Mouse (Mus musculus) ZHBTc4 (cell line): ENCODE measurements around the gene Clic5.
A peak's percentile ranks its signal among the peaks of the same experiment; 100 is the strongest.
"Not testable (repeated sequence)": the region's sequence is repeated elsewhere in the genome, so short reads cannot be mapped to it uniquely, and the experiment has no call there.

Source experiments
- DNase-seq: peaks from one replicate; pipeline ENCODE4 v3.0.0-alpha.2; 2011; ENCODE audit warnings: low read depth, low spot score

Clic5 gene

GRCm38 (mm10) chr17:44188042-44188768 is at the start of gene Clic5:
TSS of gene Clic5 (plus strand) at chr17:44188584.
- peak; percentile 69 for DNase-seq

GRCm38 (mm10) chr17:44145806-44146205 is 42.6 kb upstream of the Clic5 start:
- DNase-seq = no peak

- no peak for DNase-seq
These were observed 40.1 kb upstream of the Clic5 start for GRCm38 (mm10) chr17:44148109-44148846.

GRCm38 (mm10) chr17:44151130-44151529 is 37.3 kb upstream of the Clic5 start:
- peak; percentile 61 for DNase-seq

GRCm38 (mm10) chr17:44151889-44152288 is 36.5 kb upstream of the Clic5 start:
- DNase-seq = no peak

- DNase-seq = no peak
These were observed 34.5 kb upstream of the Clic5 start for GRCm38 (mm10) chr17:44153871-44154270.

- no peak for DNase-seq
These were observed 33.2 kb upstream of the Clic5 start for GRCm38 (mm10) chr17:44155204-44155603.

GRCm38 (mm10) chr17:44158186-44158585 is 30.2 kb upstream of the Clic5 start:
- no peak for DNase-seq

- no peak for DNase-seq
These were observed 27.9 kb upstream of the Clic5 start for GRCm38 (mm10) chr17:44160449-44160848.

GRCm38 (mm10) chr17:44162514-44162913 is 25.9 kb upstream of the Clic5 start:
- DNase-seq = no peak

GRCm38 (mm10) chr17:44162935-44163334 is 25.4 kb upstream of the Clic5 start:
- no peak for DNase-seq

GRCm38 (mm10) chr17:44165730-44166347 is 22.5 kb upstream of the Clic5 start:
- peak; percentile 58 for DNase-seq

- no peak for DNase-seq
These were observed 18.7 kb upstream of the Clic5 start for GRCm38 (mm10) chr17:44169676-44170075.

GRCm38 (mm10) chr17:44170316-44170715 is 18.1 kb upstream of the Clic5 start:
- DNase-seq = no peak

- DNase-seq = peak; percentile 61
These were observed 16.5 kb upstream of the Clic5 start for GRCm38 (mm10) chr17:44171930-44172329.

GRCm38 (mm10) chr17:44173341-44173740 is 15.0 kb upstream of the Clic5 start:
- DNase-seq = no peak

- DNase-seq = no peak
These were observed 11.1 kb upstream of the Clic5 start for GRCm38 (mm10) chr17:44177291-44177690.

- no peak for DNase-seq
These were observed 7.0 kb upstream of the Clic5 start for GRCm38 (mm10) chr17:44181346-44181745.

GRCm38 (mm10) chr17:44186871-44187270 is 1.5 kb upstream of the Clic5 start:
- DNase-seq = no peak

GRCm38 (mm10) chr17:44187537-44187936 is 847 bp upstream of the Clic5 start:
- DNase-seq = not testable (repeated sequence)

GRCm38 (mm10) chr17:44188769-44189145 is 373 bp downstream of the Clic5 start:
- DNase-seq = no peak

- DNase-seq = peak; percentile 32
These were observed 1.3 kb downstream of the Clic5 start for GRCm38 (mm10) chr17:44189696-44190095.

- DNase-seq = no peak
These were observed 1.9 kb downstream of the Clic5 start for GRCm38 (mm10) chr17:44190246-44190645.
